Mouse (Mus musculus) midbrain, embryonic 14.5 days (tissue): ENCODE results near the gene Sh3pxd2a. TPM values are rescaled to one million over a fixed set of nuclear protein-coding genes. Genes with fewer than 3 reads are reported as not detected.

Source experiments
- ATAC-seq: fragments of 200-750 bp; cut with Nextera tagmentation; 2 replicates; pipeline ENCODE4 v1.8.0; 2017; ENCODE audit warnings: moderate number of reproducible peaks, moderate library complexity; ENCODE audit not compliant: low FRiP score, low TSS enrichment
- DNase-seq: peaks from one replicate; pipeline ENCODE4 v3.0.0-alpha.2; 2015
- H3K27ac ChIP-seq: fragments of 300-500 bp; sonication (generic); replicated peaks from 2 replicates; pipeline ENCODE4 v1.5.1; 2014; ENCODE audit warnings: mild to moderate bottlenecking, low read depth, low read length, moderate library complexity
- H3K27me3 ChIP-seq: fragments of 300-500 bp; sonication (generic); 2 replicates; pipeline ENCODE4 v1.6.1; 2014; ENCODE audit warnings: low read length, control low read depth, mixed read lengths; ENCODE audit not compliant: control insufficient read depth, insufficient read depth
- H3K36me3 ChIP-seq: fragments of 300-500 bp; sonication (generic); 2 replicates; pipeline ENCODE4 v1.6.1; 2014; ENCODE audit warnings: low read length, control low read depth; ENCODE audit not compliant: control insufficient read depth, insufficient read depth
- H3K4me1 ChIP-seq: fragments of 300-500 bp; sonication (generic); 2 replicates; pipeline ENCODE4 v1.6.1; 2014; ENCODE audit warnings: mild to moderate bottlenecking, antibody characterized with exemption, low read length, control low read depth; ENCODE audit not compliant: control insufficient read depth, insufficient read depth
- H3K4me2 ChIP-seq: fragments of 300-500 bp; sonication (generic); 2 replicates; pipeline ENCODE4 v1.6.1; 2014; ENCODE audit warnings: mild to moderate bottlenecking, low read length, moderate library complexity
- H3K4me3 ChIP-seq: fragments of 300-500 bp; sonication (generic); replicated peaks from 2 replicates; pipeline ENCODE4 v1.5.1; 2014; ENCODE audit warnings: low read depth, low read length
- H3K9ac ChIP-seq: fragments of 300-500 bp; sonication (generic); replicated peaks from 2 replicates; pipeline ENCODE4 v1.6.1; 2014; ENCODE audit warnings: mild to moderate bottlenecking, low read length, moderate library complexity
- H3K9me3 ChIP-seq: fragments of 300-500 bp; sonication (generic); 2 replicates; pipeline ENCODE4 v1.6.1; 2016; ENCODE audit warnings: low read length, control low read depth, mixed read lengths; ENCODE audit not compliant: control insufficient read depth
- WGBS: fragments of 180-500 bp; shearing (Covaris S2); extraction: QIAGEN DNeasy Blood & Tissue Kit; methylation state at CpG from one replicate; pipeline ENCODE4 v1.1.7; 2014; 5-methylcytosine and 5-hydroxymethylcytosine counted together
- polyA plus RNA-seq: library from polyadenylated mRNA; unstranded; fragments of >200 nt; fragmentation: Nextera tagmentation; extraction: Ambion mirVana; gene quantifications from 2 replicates; pipeline ENCODE4 v1.2.1, GENCODE M21; 2014

Sh3pxd2a gene
- polyA plus RNA-seq, 1 experiment from 2014 or later, result 2.4 TPM

DNA sequence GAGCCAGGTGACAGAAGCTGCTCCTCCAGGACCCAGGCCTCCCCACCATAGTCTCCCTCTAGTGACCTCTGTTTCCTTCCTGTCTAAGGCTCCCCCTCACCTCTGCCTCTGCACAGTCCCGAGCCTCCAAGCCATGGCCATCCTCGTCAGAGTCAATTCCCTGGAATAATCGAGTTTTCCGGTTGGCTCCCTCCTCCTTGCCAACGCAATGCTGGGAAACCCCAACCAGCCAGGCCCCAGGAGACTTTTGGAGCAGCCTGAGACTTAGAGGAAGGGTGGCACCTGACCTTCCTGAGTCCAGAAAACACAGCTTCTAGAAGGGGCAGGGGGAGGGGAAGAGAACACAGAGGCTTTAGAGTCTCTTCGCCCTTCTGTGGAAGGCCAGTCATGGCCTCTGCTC lies 213.3 kb downstream of the Sh3pxd2a start:
- no peaks in the 10 kb centered on the region for H3K36me3 ChIP-seq
- no peak overlapping the region for H3K9ac ChIP-seq
- peaks cover 4% of the 10 kb centered on the region; the same call in 1 of the 2 replicates for H3K4me1 ChIP-seq
- H3K4me2 ChIP-seq, result no peak overlapping the region
- H3K9me3 ChIP-seq, result no peaks in the 10 kb centered on the region
- no peak overlapping the region for H3K4me3 ChIP-seq
- peaks cover 31% of the 10 kb centered on the region for H3K27me3 ChIP-seq
- DNase-seq, result no peak
- H3K27ac ChIP-seq, result no peak overlapping the region
- ATAC-seq, result no peak
- WGBS, result 62% methylated on average over 6 of the region's 6 CpGs

DNA sequence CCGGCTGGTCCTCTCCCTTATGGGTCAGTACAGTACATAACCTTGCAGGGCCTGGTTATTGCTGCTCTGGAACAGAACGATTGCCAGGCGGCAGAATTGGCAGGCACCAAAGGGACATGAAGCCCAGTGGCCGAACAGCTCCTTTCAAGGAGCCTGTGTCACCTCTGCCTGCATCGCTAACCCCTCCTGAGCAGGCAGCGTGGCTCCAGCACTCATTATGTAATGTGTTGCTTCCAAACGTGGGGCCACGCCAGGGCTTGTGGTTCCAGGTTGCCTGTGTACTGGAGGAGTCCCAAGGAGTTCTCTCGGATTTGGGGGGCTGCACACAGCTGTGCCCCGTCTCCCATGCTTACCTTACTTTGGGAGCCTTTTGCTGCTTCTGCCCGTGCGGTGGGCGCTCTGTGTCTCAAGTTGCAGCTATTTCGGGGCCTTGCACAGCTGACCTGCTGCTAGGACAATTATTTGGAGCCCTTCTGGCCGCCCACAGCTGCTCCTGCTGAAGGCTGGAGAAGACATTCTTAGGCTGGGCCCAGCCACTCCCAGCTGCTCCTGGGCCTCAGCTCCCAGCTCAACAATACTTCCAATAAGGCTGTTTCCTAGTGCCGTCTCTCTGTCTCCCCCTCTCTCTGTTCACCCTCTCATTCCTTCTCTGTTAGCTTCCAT lies 215.2 kb downstream of the Sh3pxd2a start:
- DNase-seq, result no peak
- Histone ChIP-seq H3K9ac (no peak overlapping the region), H3K27ac (no peak overlapping the region), H3K4me2 (no peak overlapping the region), H3K36me3 (no peaks in the 10 kb centered on the region), H3K9me3 (no peaks in the 10 kb centered on the region), H3K4me1 (peaks cover 4% of the 10 kb centered on the region; the same call in 1 of the 2 replicates), H3K4me3 (no peak overlapping the region), H3K27me3 (peaks cover 27% of the 10 kb centered on the region)
- no peak for ATAC-seq
- WGBS, result 75% methylated on average over 16 of the region's 16 CpGs

DNA sequence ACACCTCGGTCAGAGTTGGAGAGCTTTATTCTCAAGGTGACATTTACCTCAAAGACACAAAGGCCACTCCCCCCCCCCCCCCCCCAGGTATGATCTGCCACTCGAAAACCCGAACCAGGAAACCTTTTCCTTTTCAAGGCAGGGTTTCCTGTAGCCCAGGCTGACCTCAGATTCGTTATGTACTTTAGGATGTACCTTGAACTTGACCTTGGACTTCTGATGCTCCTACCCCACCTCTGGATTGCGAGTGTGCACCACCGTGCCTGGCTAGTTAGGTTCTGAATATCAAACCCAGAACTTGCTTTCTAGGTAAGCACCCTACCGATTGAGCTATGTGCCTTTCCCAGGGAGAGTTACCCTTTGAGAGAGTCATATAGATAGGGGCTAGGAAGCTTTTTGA lies 215.9 kb downstream of the Sh3pxd2a start:
- Histone ChIP-seq H3K4me2 (no peak overlapping the region), H3K4me1 (peaks cover 3% of the 10 kb centered on the region; the same call in 1 of the 2 replicates), H3K27me3 (peaks cover 20% of the 10 kb centered on the region; the same call in 1 of the 2 replicates), H3K36me3 (no peaks in the 10 kb centered on the region), H3K9me3 (no peaks in the 10 kb centered on the region), H3K27ac (no peak overlapping the region), H3K4me3 (no peak overlapping the region), H3K9ac (no peak overlapping the region)
- DNase-seq (no peak), ATAC-seq (no peak)
- WGBS, result 87% methylated on average over 7 of the region's 7 CpGs

DNA sequence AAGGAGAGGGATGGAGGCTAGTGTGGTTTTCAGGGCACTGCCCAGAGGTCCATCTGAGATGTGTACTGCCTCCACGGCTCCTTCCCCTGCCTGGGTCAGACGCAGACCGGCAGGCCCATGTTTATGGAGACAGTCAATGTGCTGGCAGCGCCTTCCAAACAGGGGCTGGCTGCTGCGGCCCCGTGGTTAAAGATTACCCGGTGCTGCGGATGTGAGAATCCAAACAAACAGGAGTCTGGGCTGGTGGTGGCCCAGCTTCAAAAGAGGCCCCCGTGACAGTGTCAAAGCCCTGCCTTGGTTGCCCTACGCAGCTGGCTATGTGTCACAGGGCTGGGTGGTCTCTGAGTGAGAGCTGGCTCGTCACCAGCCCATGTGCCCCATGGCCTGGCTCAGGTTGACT lies 216.4 kb downstream of the Sh3pxd2a start:
- Histone ChIP-seq H3K4me1 (no peaks in the 10 kb centered on the region; the same call in 1 of the 2 replicates), H3K9me3 (no peaks in the 10 kb centered on the region), H3K4me2 (no peak overlapping the region), H3K4me3 (no peak overlapping the region), H3K9ac (no peak overlapping the region), H3K36me3 (no peaks in the 10 kb centered on the region), H3K27ac (no peak overlapping the region), H3K27me3 (peaks cover 15% of the 10 kb centered on the region; the same call in 1 of the 2 replicates)
- 79% methylated on average over 11 of the region's 11 CpGs for WGBS
- DNase-seq (no peak), ATAC-seq (no peak)

GRCm38 (mm10) chr19:47245512-47245911 lies 218.7 kb downstream of the Sh3pxd2a start:
- ATAC-seq (no peak), DNase-seq (no peak)
- 83% methylated on average over 8 of the region's 8 CpGs for WGBS

DNA sequence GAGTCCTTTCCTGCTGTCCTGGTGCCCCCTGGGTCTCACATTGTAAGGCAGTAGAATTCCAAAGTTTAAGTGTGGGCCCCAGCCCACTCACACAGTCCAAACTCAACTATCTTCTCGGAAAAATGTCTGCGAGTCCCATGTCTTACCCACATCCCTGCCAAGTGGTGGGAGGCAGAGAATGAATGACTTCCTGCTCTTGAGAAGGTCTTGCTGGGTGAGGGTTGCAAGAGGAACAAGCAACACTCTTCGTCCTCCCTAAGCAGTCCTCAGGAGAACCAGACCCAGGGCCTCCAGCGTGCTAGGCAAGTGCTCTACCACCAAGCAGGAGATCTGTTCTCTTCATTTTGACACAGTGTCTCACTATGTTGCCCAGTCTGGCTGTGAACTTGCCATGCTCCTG lies 222.0 kb downstream of the Sh3pxd2a start:
- Histone ChIP-seq H3K4me3 (no peak overlapping the region), H3K9ac (no peak overlapping the region), H3K27ac (no peak overlapping the region), H3K4me2 (no peak overlapping the region), H3K27me3 (no peaks in the 10 kb centered on the region), H3K9me3 (no peaks in the 10 kb centered on the region), H3K4me1 (no peaks in the 10 kb centered on the region), H3K36me3 (no peaks in the 10 kb centered on the region)
- 89% methylated on average over 4 of the region's 4 CpGs for WGBS
- ATAC-seq, result no peak
- no peak for DNase-seq

More at GRCm38 (mm10) chr19:47245512-47245911, 218.7 kb downstream of the Sh3pxd2a start:
- Histone ChIP-seq H3K27me3 (no peaks in the 10 kb centered on the region), H3K27ac (no peak overlapping the region), H3K4me2 (no peak overlapping the region), H3K4me1 (no peaks in the 10 kb centered on the region), H3K4me3 (no peak overlapping the region), H3K36me3 (no peaks in the 10 kb centered on the region), H3K9me3 (no peaks in the 10 kb centered on the region), H3K9ac (no peak overlapping the region)

- ATAC-seq, result no peak
- no peak for DNase-seq
- Histone ChIP-seq H3K27me3 (no peaks in the 10 kb centered on the region), H3K27ac (no peak overlapping the region), H3K9ac (no peak overlapping the region), H3K9me3 (no peaks in the 10 kb centered on the region), H3K36me3 (no peaks in the 10 kb centered on the region), H3K4me2 (no peak overlapping the region), H3K4me1 (no peaks in the 10 kb centered on the region), H3K4me3 (no peak overlapping the region)
- WGBS, result 58% methylated on average over 7 of the region's 7 CpGs
These were observed 223.2 kb downstream of the Sh3pxd2a start for GRCm38 (mm10) chr19:47240957-47241356.

GRCm38 (mm10) chr19:47240076-47240475 lies 224.1 kb downstream of the Sh3pxd2a start:
- H3K36me3 ChIP-seq, result no peaks in the 10 kb centered on the region
- no peak overlapping the region for H3K9ac ChIP-seq
- no peaks in the 10 kb centered on the region for H3K27me3 ChIP-seq
- H3K9me3 ChIP-seq, result no peaks in the 10 kb centered on the region
- H3K4me1 ChIP-seq, result no peaks in the 10 kb centered on the region
- ATAC-seq, result no peak
- H3K4me3 ChIP-seq, result no peak overlapping the region
- WGBS, result 34% methylated on average over 12 of the region's 12 CpGs
- DNase-seq, result peak; percentile 29
- H3K27ac ChIP-seq, result no peak overlapping the region
- peak overlapping the region; percentile 22 for H3K4me2 ChIP-seq

GRCm38 (mm10) chr19:47233087-47233486 lies 231.1 kb downstream of the Sh3pxd2a start:
- no peaks in the 10 kb centered on the region for H3K9me3 ChIP-seq
- H3K4me2 ChIP-seq, result no peak overlapping the region
- no peak overlapping the region for H3K27ac ChIP-seq
- ATAC-seq (no peak), DNase-seq (no peak)
- H3K27me3 ChIP-seq, result no peaks in the 10 kb centered on the region
- no peak overlapping the region for H3K4me3 ChIP-seq
- no peaks in the 10 kb centered on the region for H3K36me3 ChIP-seq
- 93% methylated on average over 3 of the region's 3 CpGs for WGBS
- H3K9ac ChIP-seq, result no peak overlapping the region
- peaks cover 13% of the 10 kb centered on the region for H3K4me1 ChIP-seq
